8 mouse cellular contexts compared by ENCODE assay signal in genomic region chr4:95160465-95160864, GRCm38 (mm10).
DNase-seq lines count a peak whose midpoint lies in the region; ATAC-seq and TF ChIP-seq lines count a peak whose summit lies in the region.

No protein-coding gene starts in this region.

- no peak for DNase-seq in heart, embryonic 10.5 days (ENCODE audit: low spot score)
- DNase-seq in heart, postnatal 4 days = no peak
- no peak for DNase-seq in ES-E14 (ENCODE audit: low read depth, low spot score)
- no peak for DNase-seq in heart, postnatal 0 days (ENCODE audit: low spot score)
- DNase-seq in midbrain, embryonic 10.5 days (ENCODE audit: low spot score) = no peak
- no peak for DNase-seq in thymus, adult 2 months
- no peak for DNase-seq in layer of hippocampus, adult 18-20 months (ENCODE audit: low spot score in 2 of 2)
- DNase-seq in spleen, postnatal 36 days (ENCODE audit: low spot score in 2 of 2) = no peak

- H3K4me1 ChIP-seq in heart, embryonic 10.5 days = peaks cover 48% of the 10 kb centered on the region
- H3K4me1 ChIP-seq in ES-E14 (ENCODE audit: control insufficient read depth in 2 of 2, insufficient read depth in 2 of 2, low read length in 2 of 2, poor library complexity in 1 of 2) = peaks cover 3 to 6% of the 10 kb centered on the region in 2 experiments
- peaks cover 31% of the 10 kb centered on the region for H3K4me1 ChIP-seq in heart, postnatal 0 days (ENCODE audit: control insufficient read depth, insufficient read depth)
- peaks cover 31% of the 10 kb centered on the region for H3K4me1 ChIP-seq in midbrain, embryonic 10.5 days
- peaks cover 10% of the 10 kb centered on the region for H3K4me1 ChIP-seq in thymus, adult 2 months (replicated peaks; ENCODE audit: control insufficient read depth, insufficient read depth, low read length)

- no peaks in the 10 kb centered on the region for H3K36me3 ChIP-seq in heart, embryonic 10.5 days
- H3K36me3 ChIP-seq in ES-E14 (ENCODE audit: control insufficient read depth, insufficient read depth, low read length, poor library complexity, severe bottlenecking) = no peaks in the 10 kb centered on the region
- H3K36me3 ChIP-seq in heart, postnatal 0 days (replicated peaks; ENCODE audit: control insufficient read depth, insufficient read depth, low read length) = no peaks in the 10 kb centered on the region
- no peaks in the 10 kb centered on the region for H3K36me3 ChIP-seq in midbrain, embryonic 10.5 days
- no peaks in the 10 kb centered on the region for H3K36me3 ChIP-seq in thymus, adult 2 months (ENCODE audit: control insufficient read depth, insufficient read depth, low read length)

- no peaks in the 10 kb centered on the region for H3K27me3 ChIP-seq in heart, embryonic 10.5 days (ENCODE audit: insufficient read depth, poor library complexity, severe bottlenecking)
- no peaks in the 10 kb centered on the region for H3K27me3 ChIP-seq in heart, postnatal 0 days (ENCODE audit: control insufficient read depth, insufficient read depth, low read length)
- H3K27me3 ChIP-seq in midbrain, embryonic 10.5 days (ENCODE audit: low read depth, poor library complexity, severe bottlenecking) = peaks cover 3% of the 10 kb centered on the region; the same call in 1 of the 2 replicates
- H3K27me3 ChIP-seq in thymus, adult 2 months (ENCODE audit: control insufficient read depth, insufficient read depth, low read length) = no peaks in the 10 kb centered on the region

- TF ChIP-seq CTCF in heart, postnatal 0 days (IDR thresholded peaks at IDR 0.05; ENCODE audit: low read depth) = no peak
- no peak for TF ChIP-seq CTCF in thymus, adult 2 months (IDR thresholded peaks at IDR 0.05; ENCODE audit: borderline replicate concordance, control insufficient read depth, extremely low read depth, insufficient read depth, low read length, poor library complexity)

- no peak for ATAC-seq in heart, postnatal 0 days (ENCODE audit: insufficient read depth, low read depth)

- H3K4me2 ChIP-seq in heart, postnatal 0 days (ENCODE audit: low read depth, low read length) = peak overlapping the region; percentile 62; the same call in 1 of the 2 replicates

- no peak for TF ChIP-seq EP300 in heart, postnatal 0 days (IDR thresholded peaks at IDR 0.05; ENCODE audit: low read depth)

- in situ Hi-C loops in ES-E14 (cut with MboI; ENCODE audit: low sequenced_read_pairs in 2 of 2, unreplicated experiment in 2 of 2) = no loop called here

- TF ChIP-seq POLR2A in thymus, adult 2 months (IDR thresholded peaks at IDR 0.05; ENCODE audit: control insufficient read depth, extremely low read depth, insufficient read depth, low read length, poor library complexity) = no peak

- H3K27ac ChIP-seq in heart, embryonic 10.5 days = peak overlapping the region; percentile 97
- H3K27ac ChIP-seq in ES-E14 (ENCODE audit: insufficient read depth, low read depth, low read length, poor library complexity, severe bottlenecking) = no peak overlapping the region
- H3K27ac ChIP-seq in heart, postnatal 0 days (ENCODE audit: low read depth) = peak overlapping the region; percentile 94
- H3K27ac ChIP-seq in midbrain, embryonic 10.5 days (replicated peaks) = peak overlapping the region; percentile 92
- no peak overlapping the region for H3K27ac ChIP-seq in thymus, adult 2 months (ENCODE audit: control insufficient read depth, insufficient read depth, low read length)

- peak overlapping the region; percentile 66 for H3K4me3 ChIP-seq in heart, embryonic 10.5 days
- peak overlapping the region in 1 of 2 experiments; percentile 68; a peak in 1 of 4 replicates for H3K4me3 ChIP-seq in ES-E14 (ENCODE audit: insufficient read depth in 1 of 2, low read depth in 1 of 2, low read length in 2 of 2, poor library complexity in 1 of 2, severe bottlenecking in 1 of 2)
- H3K4me3 ChIP-seq in heart, postnatal 0 days (ENCODE audit: low read depth, low read length) = peak overlapping the region; percentile 52; the same call in 1 of the 2 replicates
- peak overlapping the region; percentile 68 for H3K4me3 ChIP-seq in midbrain, embryonic 10.5 days
- no peak overlapping the region for H3K4me3 ChIP-seq in thymus, adult 2 months (ENCODE audit: control insufficient read depth, insufficient read depth, low read length)

- no peaks in the 10 kb centered on the region for H3K9me3 ChIP-seq in heart, embryonic 10.5 days
- no peaks in the 10 kb centered on the region for H3K9me3 ChIP-seq in ES-E14 (ENCODE audit: control insufficient read depth, insufficient read depth, low read depth, low read length)
- no peaks in the 10 kb centered on the region for H3K9me3 ChIP-seq in heart, postnatal 0 days (replicated peaks; ENCODE audit: control insufficient read depth, low read length)
- no peaks in the 10 kb centered on the region for H3K9me3 ChIP-seq in midbrain, embryonic 10.5 days (replicated peaks)

- H3K9ac ChIP-seq in ES-E14 (ENCODE audit: insufficient read depth, low read depth, low read length, poor library complexity, severe bottlenecking) = peak overlapping the region; percentile 84; the same call in 1 of the 2 replicates
- H3K9ac ChIP-seq in heart, postnatal 0 days (replicated peaks; ENCODE audit: low read depth, low read length) = peak overlapping the region; percentile 58; the same call in 1 of the 2 replicates

- WGBS in heart, embryonic 10.5 days = 84% methylated on average over 3 of the region's 3 CpGs
- WGBS in heart, postnatal 0 days = 85% methylated on average over 3 of the region's 3 CpGs
- 85% methylated on average over 3 of the region's 3 CpGs for WGBS in midbrain, embryonic 10.5 days
- 95% methylated on average over 3 of the region's 3 CpGs for WGBS in thymus, adult 2 months

TF ChIP-seq in ES-E14, 5 proteins besides CTCF, POLR2A, EP300 and RAD21:
- no peak for TF ChIP-seq ZNF384 (IDR thresholded peaks at IDR 0.05; ENCODE audit: low read depth, low read length)
- no peak for TF ChIP-seq ZC3H11A (IDR thresholded peaks at IDR 0.05; ENCODE audit: borderline replicate concordance, low read depth, low read length)
- TF ChIP-seq HCFC1 (IDR thresholded peaks at IDR 0.05; ENCODE audit: borderline replicate concordance, insufficient read depth, low read length) = no peak
- TF ChIP-seq MAFK (IDR thresholded peaks at IDR 0.05; ENCODE audit: insufficient read depth, low read depth, low read length) = no peak
- no peak for TF ChIP-seq CHD2 (IDR thresholded peaks at IDR 0.05; ENCODE audit: low read depth, low read length)

Comparison
In these comparisons a context has a peak if more than half of its experiments do, and no peak if none do; other contexts are left out.
1. H3K27ac ChIP-seq: peak in heart, embryonic 10.5 days (single experiment), heart, postnatal 0 days (single experiment) and midbrain, embryonic 10.5 days (single experiment); none in ES-E14 (single experiment) and thymus, adult 2 months (single experiment).